In the genomic region with DNA sequence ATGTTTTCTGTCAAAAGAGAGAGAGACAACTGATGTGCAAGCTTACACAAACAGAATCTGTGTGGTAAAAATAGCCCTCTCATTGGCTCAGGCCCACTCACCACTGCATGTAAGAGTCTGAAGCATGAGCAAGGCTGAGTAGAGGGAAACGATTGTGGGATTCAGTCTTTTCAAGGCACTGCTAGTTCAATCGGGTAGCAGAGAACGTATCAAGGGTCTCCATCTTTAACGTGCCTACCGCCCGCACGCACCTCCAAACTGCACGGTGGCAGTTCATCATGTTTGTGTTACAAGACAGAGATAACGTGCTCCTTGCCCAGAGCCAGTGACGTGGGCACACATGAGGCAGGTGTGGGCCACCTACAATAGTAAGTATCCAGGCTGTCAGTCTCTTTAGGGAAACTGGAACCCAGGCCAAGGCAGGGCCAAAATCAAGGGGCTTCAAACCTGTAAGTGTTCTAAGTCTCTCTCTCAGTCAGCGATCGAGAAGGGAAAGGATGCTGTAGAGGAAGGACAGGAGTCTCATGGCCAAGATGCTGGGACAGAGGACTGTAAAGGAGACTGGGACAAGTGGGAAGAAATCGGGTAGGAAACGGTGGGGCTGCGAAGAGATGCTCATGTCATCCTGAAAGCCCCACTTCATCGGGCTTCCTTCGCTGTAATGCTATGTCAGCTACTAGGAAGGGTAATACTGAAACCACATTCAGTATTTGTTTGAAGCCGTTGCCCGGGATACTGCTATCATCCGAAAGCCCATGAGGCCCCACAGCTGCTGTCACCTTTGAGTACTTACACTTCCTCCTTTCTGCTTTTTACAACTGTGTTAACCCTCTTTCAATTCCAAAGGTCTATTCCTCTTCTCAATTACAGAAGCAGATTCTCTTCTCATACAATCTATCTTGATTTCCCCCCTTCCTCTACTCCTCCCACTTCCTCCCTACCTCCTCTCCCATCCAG, we compare ENCODE assay signal across 8 mouse cellular contexts. TPM values are rescaled to one million over a fixed set of nuclear protein-coding genes. Genes with fewer than 3 reads are reported as not detected.
DNase-seq lines count a peak whose midpoint lies in the region; ATAC-seq and TF ChIP-seq lines count a peak whose summit lies in the region.

No protein-coding gene starts in this region.

- TF ChIP-seq CTCF in kidney, postnatal 0 days (IDR thresholded peaks at IDR 0.05; ENCODE audit: low read depth) = no peak

- no peak overlapping the region for H3K9ac ChIP-seq in kidney, postnatal 0 days (ENCODE audit: low read depth, low read length)
- no peak overlapping the region for H3K9ac ChIP-seq in neural tube, embryonic 15.5 days (replicated peaks)

- peaks cover 9% of the 10 kb centered on the region; the same call in 1 of the 2 replicates for H3K36me3 ChIP-seq in kidney, postnatal 0 days (ENCODE audit: insufficient read depth, low read length)
- no peaks in the 10 kb centered on the region for H3K36me3 ChIP-seq in neural tube, embryonic 15.5 days

- H3K27ac ChIP-seq in kidney, postnatal 0 days = no peak overlapping the region
- H3K27ac ChIP-seq in neural tube, embryonic 15.5 days (replicated peaks) = no peak overlapping the region

- no peaks in the 10 kb centered on the region for H3K9me3 ChIP-seq in kidney, postnatal 0 days (replicated peaks; ENCODE audit: low read length)
- no peaks in the 10 kb centered on the region for H3K9me3 ChIP-seq in neural tube, embryonic 15.5 days (replicated peaks)

- H3K4me1 ChIP-seq in kidney, postnatal 0 days (replicated peaks; ENCODE audit: insufficient read depth, low read length) = no peaks in the 10 kb centered on the region
- H3K4me1 ChIP-seq in neural tube, embryonic 15.5 days = peaks cover 8% of the 10 kb centered on the region; the same call in 1 of the 2 replicates

- DNase-seq in kidney, postnatal 0 days (ENCODE audit: low spot score) = peak; percentile 76
- DNase-seq in kidney, adult 18-20 months = no peak
- DNase-seq in kidney, postnatal 14 days = peak; percentile 5
- no peak for DNase-seq in right cerebral cortex, postnatal 4 days
- no peak for DNase-seq in embryo, embryonic 9.5 days (ENCODE audit: extremely low spot score)
- no peak for DNase-seq in ovary, postnatal 36 days (ENCODE audit: low spot score)

- H3K27me3 ChIP-seq in kidney, postnatal 0 days (ENCODE audit: insufficient read depth, low read length) = no peaks in the 10 kb centered on the region
- H3K27me3 ChIP-seq in neural tube, embryonic 15.5 days (replicated peaks) = no peaks in the 10 kb centered on the region

- no peak overlapping the region for H3K4me2 ChIP-seq in kidney, postnatal 0 days (ENCODE audit: low read length)
- peak overlapping the region; percentile 15; the same call in 1 of the 2 replicates for H3K4me2 ChIP-seq in neural tube, embryonic 15.5 days

- H3K4me3 ChIP-seq in kidney, postnatal 0 days (replicated peaks; ENCODE audit: low read depth, low read length) = no peak overlapping the region
- no peak overlapping the region for H3K4me3 ChIP-seq in neural tube, embryonic 15.5 days (replicated peaks)

- ATAC-seq in kidney, postnatal 0 days (replicated peaks; ENCODE audit: low FRiP score, low read depth) = 0 out of 2 replicates have a peak, but pooled peaks have one; percentile 21
- ATAC-seq in common myeloid progenitor, adult 5-6 weeks (replicated peaks; ENCODE audit: low read depth, poor library complexity, severe bottlenecking) = peak; percentile 89
- no peak; the same call in 1 of the 2 replicates for ATAC-seq in neural tube, embryonic 15.5 days (ENCODE audit: low FRiP score)

- 76% methylated on average over 20 of the region's 20 CpGs for whole genome bisulfite sequencing in kidney, postnatal 0 days
- 64% methylated on average over 20 of the region's 20 CpGs for WGBS in neural tube, embryonic 15.5 days

RNA-seq across cellular contexts. Expression of gene Antxr2, which starts 14.3 kb away (rescaled TPM):
- polyA plus RNA-seq in kidney, postnatal 0 days (2015; fragmentation: Nextera tagmentation; extraction: Ambion mirVana) = 11.3 and 12.4 TPM in 2 replicates
- total RNA-seq in common myeloid progenitor, adult 5-6 weeks (2017) = 5.5 and 8.8 TPM in 2 replicates
- 7.3 and 10.0 TPM in 2 replicates for polyA plus RNA-seq in neural tube, embryonic 15.5 days (2015; fragmentation: Nextera tagmentation; extraction: Ambion mirVana)

Comparison
In these comparisons a context has a peak if more than half of its experiments do, and no peak if none do; other contexts are left out.
1. DNase-seq: peak in kidney, postnatal 0 days (single experiment) and kidney, postnatal 14 days (single experiment); none in kidney, adult 18-20 months (single experiment), right cerebral cortex, postnatal 4 days (single experiment), embryo, embryonic 9.5 days (single experiment) and ovary, postnatal 36 days (single experiment).